Mouse (Mus musculus): Measurements from ENCODE around the gene Arhgef16. TPM values are rescaled to one million over a fixed set of nuclear protein-coding genes. Genes with fewer than 3 reads are reported as not detected.

Gene Arhgef16
- 4.9 and 5.6 TPM in 2 replicates for polyA plus RNA-seq (2015; fragmentation: Nextera tagmentation; extraction: Ambion mirVana)

GRCm38 (mm10) chr4:154301466-154301881 is at the start of gene Arhgef16:
Gene Arhgef16 (minus strand): TSS chr4:154301676.
- H3K9me3 ChIP-seq (replicated peaks): no peaks in the 10 kb centered on the region
- no peak within 1 kb of the TSS for H3K27ac ChIP-seq (replicated peaks)
- H3K9ac ChIP-seq: no peak within 1 kb of the TSS
- peaks cover 39% of the 10 kb centered on the region for H3K27me3 ChIP-seq
- H3K4me3 ChIP-seq (replicated peaks): no peak within 1 kb of the TSS
- peaks cover 6% of the 10 kb centered on the region; the same call in 1 of the 2 replicates for H3K4me1 ChIP-seq (replicated peaks)
- no peak within 1 kb of the TSS; the same call in 1 of the 2 replicates for H3K4me2 ChIP-seq
- no peak for ATAC-seq (ENCODE audit: insufficient read depth)
- no peaks in the 10 kb centered on the region for H3K36me3 ChIP-seq (replicated peaks)
- 13% methylated on average over 7 of the region's 7 CpGs for WGBS (ENCODE audit: insufficient replicate concordance)

- no peaks in the 10 kb centered on the region for H3K4me1 ChIP-seq (replicated peaks)
- no peak overlapping the region for H3K4me2 ChIP-seq
- no peak overlapping the region for H3K4me3 ChIP-seq (replicated peaks)
- H3K27ac ChIP-seq (replicated peaks): no peak overlapping the region
- WGBS (ENCODE audit: insufficient replicate concordance): 50% methylated on average over 11 of the region's 11 CpGs
- no peaks in the 10 kb centered on the region for H3K36me3 ChIP-seq (replicated peaks)
- no peaks in the 10 kb centered on the region for H3K9me3 ChIP-seq (replicated peaks)
- H3K9ac ChIP-seq: no peak overlapping the region
- H3K27me3 ChIP-seq: no peaks in the 10 kb centered on the region
- ATAC-seq (ENCODE audit: insufficient read depth): no peak
These were observed 46.8 kb upstream of the Arhgef16 start for GRCm38 (mm10) chr4:154348197-154348786.

GRCm38 (mm10) chr4:154346731-154347522 is 45.5 kb upstream of the Arhgef16 start:
- no peak overlapping the region for H3K4me3 ChIP-seq (replicated peaks)
- H3K36me3 ChIP-seq (replicated peaks): no peaks in the 10 kb centered on the region
- no peaks in the 10 kb centered on the region for H3K4me1 ChIP-seq (replicated peaks)
- WGBS (ENCODE audit: insufficient replicate concordance): 56% methylated on average over 19 of the region's 19 CpGs
- H3K27ac ChIP-seq (replicated peaks): no peak overlapping the region
- no peak overlapping the region for H3K9ac ChIP-seq
- H3K27me3 ChIP-seq: no peaks in the 10 kb centered on the region
- H3K4me2 ChIP-seq: no peak overlapping the region
- ATAC-seq (ENCODE audit: insufficient read depth): no peak
- H3K9me3 ChIP-seq (replicated peaks): no peaks in the 10 kb centered on the region

- no peaks in the 10 kb centered on the region for H3K36me3 ChIP-seq (replicated peaks)
- WGBS (ENCODE audit: insufficient replicate concordance): 39% methylated on average over 10 of the region's 10 CpGs
- ATAC-seq (ENCODE audit: insufficient read depth): no peak
These were observed 35.2 kb upstream of the Arhgef16 start for GRCm38 (mm10) chr4:154336650-154337049.

GRCm38 (mm10) chr4:154335761-154336160 is 34.3 kb upstream of the Arhgef16 start, which contains the start of gene B230104I21Rik:
Gene B230104I21Rik (plus strand): TSS chr4:154336127.
- H3K36me3 ChIP-seq (replicated peaks): no peaks in the 10 kb centered on the region
- H3K9me3 ChIP-seq (replicated peaks): no peaks in the 10 kb centered on the region
- 77% methylated on average over 12 of the region's 12 CpGs for WGBS (ENCODE audit: insufficient replicate concordance)
- 0 out of 2 replicates have a peak, but pooled peaks cover 8% of the 10 kb centered on the region for H3K4me1 ChIP-seq (replicated peaks)
- no peak within 1 kb of the TSS for H3K27ac ChIP-seq (replicated peaks)
- H3K9ac ChIP-seq: no peak within 1 kb of the TSS
- peak within 1 kb of the TSS; percentile 34 for H3K4me3 ChIP-seq (replicated peaks)
- H3K27me3 ChIP-seq: no peaks in the 10 kb centered on the region
- H3K4me2 ChIP-seq: peak within 1 kb of the TSS; percentile 49
- ATAC-seq (ENCODE audit: insufficient read depth): no peak

More at GRCm38 (mm10) chr4:154336650-154337049, 35.2 kb upstream of the Arhgef16 start:
- H3K4me2 ChIP-seq: no peak overlapping the region
- no peak overlapping the region for H3K4me3 ChIP-seq (replicated peaks)
- H3K27me3 ChIP-seq: no peaks in the 10 kb centered on the region
- H3K4me1 ChIP-seq (replicated peaks): 0 out of 2 replicates have a peak, but pooled peaks cover 8% of the 10 kb centered on the region
- no peaks in the 10 kb centered on the region for H3K9me3 ChIP-seq (replicated peaks)
- H3K27ac ChIP-seq (replicated peaks): no peak overlapping the region
- H3K9ac ChIP-seq: no peak overlapping the region

- Histone ChIP-seq H3K36me3 (replicated peaks) (no peaks in the 10 kb centered on the region), H3K27me3 (no peaks in the 10 kb centered on the region), H3K4me3 (replicated peaks) (peak overlapping the region; percentile 34), H3K27ac (replicated peaks) (no peak overlapping the region), H3K9ac (no peak overlapping the region), H3K4me2 (peak overlapping the region; percentile 49), H3K4me1 (replicated peaks) (0 out of 2 replicates have a peak, but pooled peaks cover 8% of the 10 kb centered on the region), H3K9me3 (replicated peaks) (no peaks in the 10 kb centered on the region)
- WGBS (ENCODE audit: insufficient replicate concordance): 42% methylated on average over 48 of the region's 48 CpGs
- peak; percentile 64; the same call in 1 of the 2 replicates for ATAC-seq (ENCODE audit: insufficient read depth)
These were observed 33.4 kb upstream of the Arhgef16 start for GRCm38 (mm10) chr4:154334699-154335402.

GRCm38 (mm10) chr4:154333300-154333699 is 31.8 kb upstream of the Arhgef16 start:
- ATAC-seq (ENCODE audit: insufficient read depth): no peak
- H3K4me1 ChIP-seq (replicated peaks): peaks cover 12% of the 10 kb centered on the region; the same call in 1 of the 2 replicates
- WGBS (ENCODE audit: insufficient replicate concordance): 59% methylated on average over 8 of the region's 8 CpGs

GRCm38 (mm10) chr4:154331271-154331670 is 29.8 kb upstream of the Arhgef16 start:
- Histone ChIP-seq H3K4me2 (no peak overlapping the region), H3K27me3 (no peaks in the 10 kb centered on the region), H3K9ac (no peak overlapping the region), H3K27ac (replicated peaks) (no peak overlapping the region), H3K36me3 (replicated peaks) (no peaks in the 10 kb centered on the region), H3K9me3 (replicated peaks) (no peaks in the 10 kb centered on the region), H3K4me1 (replicated peaks) (peaks cover 12% of the 10 kb centered on the region; the same call in 1 of the 2 replicates), H3K4me3 (replicated peaks) (no peak overlapping the region)
- ATAC-seq (ENCODE audit: insufficient read depth): no peak
- WGBS (ENCODE audit: insufficient replicate concordance): 61% methylated on average over 12 of the region's 12 CpGs

More at GRCm38 (mm10) chr4:154333300-154333699, 31.8 kb upstream of the Arhgef16 start:
- no peak overlapping the region for H3K4me2 ChIP-seq
- no peaks in the 10 kb centered on the region for H3K36me3 ChIP-seq (replicated peaks)
- no peaks in the 10 kb centered on the region for H3K9me3 ChIP-seq (replicated peaks)
- H3K9ac ChIP-seq: no peak overlapping the region
- no peak overlapping the region for H3K27ac ChIP-seq (replicated peaks)
- H3K4me3 ChIP-seq (replicated peaks): no peak overlapping the region
- H3K27me3 ChIP-seq: no peaks in the 10 kb centered on the region

- Histone ChIP-seq H3K4me3 (replicated peaks) (no peak overlapping the region), H3K36me3 (replicated peaks) (no peaks in the 10 kb centered on the region), H3K27me3 (no peaks in the 10 kb centered on the region), H3K9me3 (replicated peaks) (no peaks in the 10 kb centered on the region), H3K9ac (no peak overlapping the region), H3K27ac (replicated peaks) (no peak overlapping the region), H3K4me1 (replicated peaks) (peaks cover 11% of the 10 kb centered on the region; the same call in 1 of the 2 replicates), H3K4me2 (no peak overlapping the region)
- WGBS (ENCODE audit: insufficient replicate concordance): 70% methylated on average over 7 of the region's 7 CpGs
- no peak for ATAC-seq (ENCODE audit: insufficient read depth)
These were observed 28.5 kb upstream of the Arhgef16 start for GRCm38 (mm10) chr4:154330001-154330400.

- no peak for ATAC-seq (ENCODE audit: insufficient read depth)
These were observed 27.4 kb upstream of the Arhgef16 start for GRCm38 (mm10) chr4:154328836-154329235.

More at GRCm38 (mm10) chr4:154328836-154329235, 27.4 kb upstream of the Arhgef16 start:
- Histone ChIP-seq H3K27ac (replicated peaks) (no peak overlapping the region), H3K27me3 (no peaks in the 10 kb centered on the region), H3K4me1 (replicated peaks) (peaks cover 4% of the 10 kb centered on the region; the same call in 1 of the 2 replicates), H3K9ac (no peak overlapping the region), H3K4me2 (no peak overlapping the region), H3K4me3 (replicated peaks) (no peak overlapping the region), H3K36me3 (replicated peaks) (no peaks in the 10 kb centered on the region), H3K9me3 (replicated peaks) (no peaks in the 10 kb centered on the region)
- WGBS (ENCODE audit: insufficient replicate concordance): 11% methylated on average over 6 of the region's 6 CpGs
